Mouse (Mus musculus): ENCODE measurements around the gene D2hgdh. TPM values are rescaled to one million over a fixed set of nuclear protein-coding genes. Genes with fewer than 3 reads are reported as not detected.
"Not testable (repeated sequence)": the region's sequence is repeated elsewhere in the genome, so short reads cannot be mapped to it uniquely, and the experiment has no call there.

The D2hgdh gene
- total RNA-seq, 2 experiments from 2014 or later = 19.6 to 24.0 TPM

DNA sequence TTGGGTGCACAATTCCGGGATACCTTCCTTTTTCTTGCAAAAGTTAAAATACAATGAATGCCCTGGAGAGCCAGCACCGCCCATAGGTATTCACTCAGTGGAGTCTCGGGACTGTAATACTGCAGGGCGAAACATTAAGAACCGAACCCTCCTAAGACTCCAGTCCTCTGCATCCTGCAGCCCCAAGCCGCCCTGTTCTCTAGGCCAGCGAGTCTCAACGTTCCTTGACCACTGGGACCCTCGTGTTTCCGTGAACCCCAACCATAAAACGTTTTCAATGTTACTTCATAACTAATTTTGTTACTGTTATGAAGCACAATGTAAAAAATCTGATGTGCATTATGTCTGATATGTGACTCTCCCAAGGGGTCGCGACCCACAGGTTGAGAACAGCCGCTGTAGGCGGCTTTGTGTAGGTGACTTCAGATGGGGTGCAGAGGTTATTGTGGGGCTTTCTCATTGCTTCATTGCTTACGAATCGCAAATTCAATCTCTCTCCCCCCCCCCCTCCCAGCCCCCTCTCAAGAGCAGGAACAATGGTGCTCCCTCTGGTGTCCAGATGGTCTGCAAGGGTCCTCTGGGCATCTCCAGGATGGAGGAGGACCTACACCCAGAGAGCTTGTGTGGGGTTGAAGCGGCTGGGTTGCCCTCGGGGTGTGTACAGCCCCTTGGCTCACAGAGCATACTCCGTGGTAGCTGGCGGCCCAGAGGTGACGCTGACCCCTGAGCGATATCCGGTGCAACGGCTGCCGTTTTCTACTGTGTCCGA is 1.2 kb downstream of the D2hgdh start:
- DNase-seq (ENCODE audit: low spot score in 2 of 2) = no peak

DNA sequence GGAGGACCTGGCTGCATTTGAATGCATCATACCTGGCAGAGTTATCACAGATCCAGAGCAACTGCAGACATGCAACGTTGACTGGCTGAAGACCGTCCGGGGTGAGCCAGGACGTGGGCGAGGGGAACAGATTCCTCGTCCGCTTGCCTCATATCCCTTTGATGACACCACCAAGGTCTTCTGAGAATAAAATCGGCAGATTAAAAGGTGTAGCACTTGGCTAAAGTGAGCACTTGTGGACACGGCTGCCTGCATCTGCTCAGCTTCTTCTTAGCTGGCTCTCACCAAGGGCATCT is 1.8 kb downstream of the D2hgdh start:
- no peak for DNase-seq (ENCODE audit: low spot score in 2 of 2)

DNA sequence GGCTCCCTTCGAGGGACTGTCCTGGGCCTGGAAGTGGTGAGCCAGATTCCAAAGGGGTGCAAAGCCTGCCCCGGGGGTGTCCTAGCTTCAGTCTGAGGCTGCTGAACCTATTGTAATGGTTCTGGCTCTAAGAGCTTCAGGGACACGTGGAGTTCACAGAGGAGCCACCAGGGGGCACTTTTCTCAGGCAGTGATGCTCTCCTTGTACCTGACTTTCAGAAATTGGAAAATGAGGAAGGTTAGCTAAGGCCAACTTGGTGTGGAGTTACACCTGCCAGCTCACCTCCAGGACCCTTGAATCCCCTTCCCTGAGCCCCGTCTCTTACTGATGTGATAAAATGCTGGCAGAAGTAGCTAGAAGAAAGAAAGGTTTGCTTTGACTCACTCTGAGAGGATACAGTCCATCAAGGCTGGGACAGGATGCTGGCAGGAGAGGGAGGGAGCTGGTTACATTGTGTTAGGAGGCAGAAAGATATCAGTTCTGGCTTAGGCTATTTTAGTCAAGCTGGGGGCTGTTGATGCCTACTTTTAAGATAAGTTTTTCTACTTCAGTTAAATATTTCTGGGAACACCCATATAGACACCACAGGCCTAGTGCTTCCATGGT is 8.1 kb downstream of the D2hgdh start:
- DNase-seq (ENCODE audit: low spot score in 2 of 2) = not testable (repeated sequence)

DNA sequence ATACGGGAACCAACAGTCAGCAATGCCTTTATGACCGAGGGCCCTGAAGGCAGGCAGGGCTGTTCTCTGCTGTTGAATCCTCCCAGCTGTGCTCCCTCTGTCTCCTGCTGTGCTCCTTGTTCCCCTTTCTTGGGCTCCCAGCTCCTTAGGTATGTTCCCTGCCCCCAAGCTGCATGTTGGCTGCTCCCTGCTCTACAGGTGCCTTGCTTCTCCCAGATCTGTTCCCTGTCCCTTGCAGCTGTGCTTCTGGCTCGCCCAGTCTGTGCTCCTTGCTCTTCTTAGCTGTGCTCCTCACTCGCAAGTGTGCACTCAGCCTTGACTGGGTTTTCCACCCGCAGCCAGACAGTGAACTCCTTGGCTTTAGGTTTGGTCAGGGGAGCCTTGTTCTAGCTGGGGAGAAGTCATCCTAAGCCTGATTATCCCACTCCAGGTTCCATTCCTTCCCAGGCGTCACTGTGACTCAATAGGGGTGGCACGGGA is 10.0 kb downstream of the D2hgdh start:
- DNase-seq (ENCODE audit: low spot score in 2 of 2) = no peak

DNA sequence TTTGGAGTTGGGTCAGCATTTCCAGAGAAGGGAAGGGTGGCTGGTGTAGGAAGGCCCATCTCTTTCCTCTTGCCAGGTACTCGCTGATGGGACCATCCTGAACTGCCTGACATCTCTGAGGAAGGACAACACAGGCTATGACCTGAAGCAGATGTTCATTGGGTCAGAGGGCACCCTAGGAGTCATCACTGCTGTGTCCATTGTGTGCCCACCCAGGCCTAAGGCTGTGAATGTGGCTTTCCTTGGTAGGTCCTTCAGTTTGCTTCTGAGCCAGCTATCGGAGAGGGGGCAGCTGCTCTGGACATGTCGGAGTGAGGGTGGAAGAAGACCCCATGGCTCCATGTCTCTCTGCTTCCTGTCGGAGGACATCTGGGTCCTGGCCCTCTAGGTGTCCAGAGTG is 10.5 kb downstream of the D2hgdh start:
- no peak for DNase-seq (ENCODE audit: low spot score in 2 of 2)

DNA sequence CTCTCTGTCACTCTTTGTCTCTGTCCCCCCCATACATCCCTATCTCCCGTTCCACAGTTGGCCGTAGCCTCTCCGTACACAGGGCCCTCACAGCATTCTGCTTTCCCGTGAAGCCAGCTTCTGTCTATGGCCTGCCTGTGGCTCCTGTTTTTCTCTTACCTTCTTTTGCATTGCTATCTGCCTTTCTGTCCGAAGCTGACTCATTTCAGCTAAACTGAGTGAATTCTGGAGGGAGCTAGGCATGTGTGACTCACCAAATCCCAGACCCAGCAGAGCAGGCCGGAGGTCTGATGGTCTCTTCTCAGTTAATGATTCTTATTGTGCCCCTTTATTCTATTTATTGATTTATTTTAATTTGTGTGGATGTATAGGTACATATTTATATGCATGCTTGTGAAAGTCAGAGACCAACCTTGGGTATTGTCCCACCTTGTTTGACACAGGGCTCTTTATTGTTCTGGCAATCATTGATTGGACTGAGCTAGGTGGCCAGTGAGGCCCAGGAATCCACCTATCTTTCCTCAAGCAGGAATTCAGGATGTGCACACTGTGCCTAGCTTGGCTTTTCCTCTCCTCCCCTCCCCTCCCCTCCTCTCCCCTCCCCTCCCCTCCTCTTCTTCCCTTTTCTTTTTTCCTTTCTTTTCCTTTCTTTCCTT is 11.3 kb downstream of the D2hgdh start:
- DNase-seq (ENCODE audit: low spot score in 2 of 2) = no peak

DNA sequence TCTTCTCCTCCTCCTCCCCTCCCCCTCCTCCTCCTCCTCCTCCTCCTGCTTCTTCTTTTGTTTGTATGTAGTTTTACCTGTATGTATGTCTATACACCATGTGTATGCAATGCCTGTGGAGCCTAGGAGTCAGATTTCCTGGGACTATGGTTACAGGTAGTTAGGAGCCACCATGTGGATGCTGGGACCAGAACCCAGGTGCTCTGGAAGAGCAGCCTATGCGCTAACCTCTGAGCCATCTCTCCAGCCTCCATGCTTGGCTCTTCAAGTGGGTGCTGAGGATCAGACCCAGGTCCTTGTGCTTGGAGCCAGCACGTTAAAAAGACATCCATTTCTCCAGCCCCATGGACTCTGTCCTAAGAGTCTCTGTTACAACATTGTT is 11.8 kb downstream of the D2hgdh start:
- no peak for DNase-seq (ENCODE audit: low spot score in 2 of 2)

DNA sequence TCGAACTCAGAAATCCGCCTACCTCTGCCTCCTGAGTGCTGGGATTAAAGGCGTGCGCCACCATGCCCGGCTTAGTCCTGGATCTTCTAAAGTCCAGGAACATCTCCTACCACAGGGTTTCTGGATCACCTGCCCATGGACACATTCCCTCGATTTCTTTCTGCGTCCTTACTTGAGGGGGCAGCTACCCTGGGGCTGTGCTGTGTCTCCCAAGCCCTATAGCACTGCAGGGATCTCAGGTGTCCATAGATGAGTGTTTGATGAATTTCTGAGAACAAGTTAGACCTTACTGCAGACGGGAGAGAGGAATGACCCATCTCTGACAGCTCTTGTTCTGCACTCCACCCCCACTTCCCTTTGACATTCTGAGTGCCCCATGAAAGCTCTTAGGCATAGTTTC is 12.6 kb downstream of the D2hgdh start:
- no peak for DNase-seq (ENCODE audit: low spot score in 2 of 2)

DNA sequence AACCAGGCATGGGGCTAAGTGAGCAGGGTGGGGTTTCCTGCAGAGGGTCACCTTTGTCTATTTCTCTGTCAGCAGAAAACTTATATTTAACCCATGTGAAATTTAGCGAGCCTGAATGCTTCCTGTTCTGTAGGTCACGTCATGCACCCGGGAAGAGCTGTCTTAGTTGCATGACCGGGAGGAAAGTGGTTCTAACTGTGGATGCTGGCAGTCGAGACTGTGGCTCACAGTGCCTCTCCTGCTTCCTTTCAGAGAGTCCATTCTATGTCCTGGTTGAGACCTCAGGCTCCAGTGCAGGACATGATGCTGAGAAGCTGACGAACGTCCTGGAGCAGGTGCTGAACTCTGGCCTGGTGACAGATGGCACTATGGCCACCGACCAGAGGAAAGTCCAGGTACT is 13.9 kb downstream of the D2hgdh start:
- DNase-seq (ENCODE audit: low spot score in 2 of 2) = not testable (repeated sequence)

DNA sequence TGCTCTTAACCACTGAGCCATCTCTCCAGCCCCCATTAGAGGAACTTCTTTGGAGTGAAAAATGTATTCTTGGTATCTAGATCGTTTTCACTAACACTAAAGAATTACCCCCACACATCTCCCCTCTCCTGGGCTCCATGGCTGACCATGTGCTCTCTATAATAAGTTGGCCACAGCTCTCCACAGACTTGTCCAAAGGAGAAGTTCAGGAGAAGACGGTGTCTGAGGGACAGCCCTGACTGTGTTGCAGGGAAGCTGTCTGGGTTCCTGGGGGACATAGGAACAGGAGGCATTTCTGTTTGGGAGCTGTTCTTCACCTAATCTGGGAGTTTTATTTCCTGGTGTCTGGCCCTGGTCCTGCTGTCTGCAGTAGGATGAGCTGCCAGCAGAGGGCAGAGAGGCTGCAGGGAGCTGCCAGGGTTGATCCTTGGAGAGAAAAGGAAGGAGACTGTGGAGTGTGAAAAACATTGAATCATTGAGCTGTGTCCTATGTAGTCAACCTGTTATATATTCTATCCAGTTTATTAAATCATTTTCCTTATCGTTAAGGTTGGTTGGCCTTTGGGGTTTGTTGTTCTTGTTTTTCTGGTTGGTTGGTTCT is 21.2 kb downstream of the D2hgdh start:
- DNase-seq (ENCODE audit: low spot score in 2 of 2) = not testable (repeated sequence)

DNA sequence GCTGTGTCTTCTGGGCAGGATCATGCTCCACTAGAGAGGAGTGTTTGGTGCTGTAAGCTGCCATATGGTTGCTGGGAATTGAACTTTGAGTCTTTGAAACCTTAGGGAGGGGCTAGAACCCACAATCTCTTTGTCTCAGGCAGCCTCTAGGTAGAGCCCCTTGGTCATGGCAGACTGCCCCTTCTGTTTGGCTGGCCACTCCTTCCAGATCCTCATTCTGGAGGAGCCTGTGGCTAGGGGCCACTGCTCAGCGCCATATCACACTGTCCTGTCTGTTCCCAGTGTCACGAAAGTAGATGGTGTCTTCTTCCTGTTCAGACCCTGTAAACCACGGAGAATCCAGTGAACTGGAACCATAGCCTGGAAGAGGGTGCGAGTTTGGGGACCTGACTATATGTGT is 31.1 kb downstream of the D2hgdh start:
- DNase-seq (ENCODE audit: low spot score in 2 of 2) = not testable (repeated sequence)

DNA sequence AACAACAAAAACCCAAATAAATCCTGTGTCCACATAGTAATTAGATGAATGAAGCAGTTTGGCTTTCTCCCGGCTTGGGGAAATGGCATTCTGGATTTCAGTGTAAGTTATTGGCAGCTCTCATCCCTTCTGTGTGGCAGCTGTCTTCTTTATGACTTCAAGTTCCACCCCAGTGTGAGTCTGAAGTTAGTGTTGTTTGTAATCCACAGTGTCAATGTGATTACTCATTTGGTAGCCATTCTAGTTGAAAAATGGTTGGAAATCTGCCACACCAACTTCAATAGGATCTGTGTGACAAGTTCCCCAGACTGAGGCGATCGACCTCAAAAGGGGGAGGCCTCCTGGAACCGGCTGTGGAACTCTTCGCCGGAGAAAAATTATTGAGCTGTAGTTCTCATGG is 32.7 kb downstream of the D2hgdh start:
- DNase-seq (ENCODE audit: low spot score in 2 of 2) = no peak

DNA sequence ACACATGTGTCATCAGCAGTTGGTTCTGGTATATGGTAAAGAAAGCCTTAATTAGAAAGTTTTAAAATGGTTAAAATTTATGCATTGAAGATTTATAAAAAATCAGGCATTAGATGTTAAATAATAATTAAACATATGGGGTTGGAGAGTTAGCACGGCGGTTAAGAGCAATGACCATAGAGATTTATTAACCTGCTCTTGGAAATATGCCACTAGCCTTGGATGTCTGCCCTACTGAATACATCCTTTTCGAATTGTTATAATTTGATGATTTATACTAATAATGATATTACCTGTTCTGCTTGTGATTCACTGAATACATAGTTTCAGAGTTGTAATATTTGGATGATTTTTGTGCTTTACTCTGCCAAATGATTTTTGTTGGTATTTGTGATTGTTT is 33.3 kb downstream of the D2hgdh start:
- DNase-seq (ENCODE audit: low spot score in 2 of 2) = no peak

DNA sequence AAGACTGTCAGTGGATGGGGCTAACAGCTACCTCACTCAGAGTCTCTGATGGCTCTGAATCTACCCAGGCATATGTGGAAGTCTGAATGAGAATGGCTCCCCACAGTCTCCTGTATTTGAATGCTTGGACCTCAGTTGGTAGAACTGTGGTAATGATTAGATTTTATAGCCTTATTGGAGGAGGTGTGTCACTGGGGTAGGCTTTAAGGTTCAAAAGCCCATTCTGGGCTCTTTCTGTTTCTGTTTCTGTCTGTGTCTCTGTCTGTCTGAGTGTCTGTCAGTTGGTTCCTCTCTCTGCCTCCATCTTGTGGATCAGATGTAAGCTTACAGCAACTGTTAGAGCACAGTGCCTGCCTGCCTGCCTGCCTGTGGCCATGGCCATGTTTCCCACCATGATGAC is 34.9 kb downstream of the D2hgdh start:
- no peak for DNase-seq (ENCODE audit: low spot score in 2 of 2)

DNA sequence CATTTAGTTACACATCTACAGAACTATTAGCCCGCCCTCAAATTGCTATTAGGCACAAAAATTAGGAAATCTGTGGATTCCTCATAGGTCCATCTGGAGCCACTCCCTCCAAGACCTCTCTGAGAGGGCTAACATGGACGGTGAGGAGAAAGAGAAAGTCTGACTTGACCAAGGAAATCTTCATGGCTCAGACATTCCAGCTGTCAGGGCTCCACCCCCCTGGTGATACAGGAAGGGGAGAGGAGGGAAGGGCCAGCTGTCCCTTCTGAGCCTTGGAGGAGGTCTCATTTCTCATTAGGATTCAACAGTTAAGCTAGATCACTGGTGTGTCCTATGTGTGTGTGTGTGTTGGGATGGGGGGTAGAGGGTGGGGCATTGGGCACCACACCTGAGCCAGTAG is 36.3 kb downstream of the D2hgdh start, which contains the start of gene Gal3st2:
Gal3st2 (plus strand) TSS at position 259 of the 400 bp plus-strand sequence.
- DNase-seq (ENCODE audit: low spot score in 2 of 2) = not testable (repeated sequence)

DNA sequence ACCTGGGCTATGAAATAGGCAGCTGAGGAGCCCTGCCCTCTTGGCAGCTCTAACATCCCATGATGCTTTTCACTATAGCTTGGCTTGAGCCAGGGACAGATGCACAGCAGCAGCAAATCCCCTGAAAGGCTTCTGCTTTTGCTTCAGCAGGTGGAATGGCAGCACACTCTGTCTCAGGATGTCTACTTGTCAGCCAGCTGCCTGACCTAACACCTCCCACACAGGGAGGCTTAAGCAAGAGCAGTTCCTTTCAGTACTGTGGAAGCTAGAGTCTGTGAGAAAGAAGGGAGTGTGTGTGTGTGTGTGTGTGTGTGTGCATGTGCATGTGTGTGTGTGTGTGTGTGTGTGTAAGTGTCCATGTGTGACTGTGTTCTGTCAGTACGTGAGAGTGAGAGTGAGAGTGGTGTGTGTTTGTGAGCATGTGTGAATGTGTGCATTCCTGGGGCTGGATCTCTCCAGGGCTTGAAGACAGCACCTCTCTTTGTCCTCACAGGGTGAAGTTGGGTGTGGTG is 46.9 kb downstream of the D2hgdh start:
- not testable (repeated sequence) for DNase-seq (ENCODE audit: low spot score in 2 of 2)

DNA sequence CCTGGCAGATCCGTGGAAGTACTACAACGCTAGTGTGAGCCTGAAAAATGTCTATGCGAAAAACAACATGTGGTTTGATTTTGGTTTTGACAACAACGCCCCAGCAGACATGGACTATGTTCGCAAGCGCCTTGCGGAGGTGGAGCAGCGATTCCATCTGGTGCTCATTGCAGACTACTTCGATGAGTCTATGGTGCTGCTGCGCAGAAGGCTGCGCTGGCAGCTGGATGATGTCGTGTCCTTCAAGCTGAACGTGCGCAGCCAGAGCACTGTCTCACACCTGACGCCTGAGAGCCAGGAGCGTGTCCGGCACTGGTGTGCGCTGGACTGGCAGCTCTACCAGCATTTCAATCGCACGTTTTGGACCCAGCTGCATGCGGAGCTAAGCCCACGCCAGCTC is 49.7 kb downstream of the D2hgdh start:
- not testable (repeated sequence) for DNase-seq (ENCODE audit: low spot score in 2 of 2)

DNA sequence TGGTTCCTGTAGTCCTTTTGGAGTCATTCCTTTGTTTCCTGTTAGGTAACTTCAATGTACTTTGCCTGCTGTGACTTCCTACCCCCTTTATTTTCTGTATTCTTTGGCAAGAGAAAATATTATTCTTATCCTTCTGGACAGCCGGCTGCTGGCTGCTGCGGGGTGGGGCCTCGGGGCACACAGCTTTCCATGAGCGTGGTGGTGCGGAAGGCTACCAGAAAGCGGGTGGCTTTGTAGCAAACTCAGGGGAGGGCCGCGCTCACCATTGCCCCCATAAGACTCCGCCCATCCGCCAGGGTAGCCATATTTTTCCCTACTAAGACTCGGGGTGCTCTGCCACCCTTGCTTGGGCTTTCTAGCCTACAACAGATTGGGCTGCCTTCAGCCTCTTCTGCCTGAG is 57.1 kb downstream of the D2hgdh start:
- not testable (repeated sequence) for DNase-seq (ENCODE audit: low spot score in 2 of 2)

DNA sequence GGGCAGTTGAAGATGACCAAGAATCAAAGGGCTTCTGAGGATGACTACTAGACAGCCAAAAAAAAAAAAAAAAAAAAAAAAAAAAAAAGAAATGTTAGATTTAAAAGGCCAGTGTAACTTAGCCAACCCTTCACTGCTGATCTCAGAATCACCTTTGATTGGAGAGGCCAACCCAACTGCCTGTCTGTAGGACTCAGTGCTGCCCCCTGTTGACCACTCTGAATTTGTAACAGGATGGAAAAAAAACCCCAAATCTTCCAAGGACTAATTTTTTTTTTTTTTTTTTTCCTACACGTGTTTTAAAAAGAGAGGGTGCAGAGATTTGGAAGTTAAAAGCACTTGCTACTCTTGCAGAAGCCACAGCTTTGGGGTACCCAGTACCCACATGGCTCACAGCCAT is 66.2 kb downstream of the D2hgdh start:
- not testable (repeated sequence) for DNase-seq (ENCODE audit: low spot score in 2 of 2)

DNA sequence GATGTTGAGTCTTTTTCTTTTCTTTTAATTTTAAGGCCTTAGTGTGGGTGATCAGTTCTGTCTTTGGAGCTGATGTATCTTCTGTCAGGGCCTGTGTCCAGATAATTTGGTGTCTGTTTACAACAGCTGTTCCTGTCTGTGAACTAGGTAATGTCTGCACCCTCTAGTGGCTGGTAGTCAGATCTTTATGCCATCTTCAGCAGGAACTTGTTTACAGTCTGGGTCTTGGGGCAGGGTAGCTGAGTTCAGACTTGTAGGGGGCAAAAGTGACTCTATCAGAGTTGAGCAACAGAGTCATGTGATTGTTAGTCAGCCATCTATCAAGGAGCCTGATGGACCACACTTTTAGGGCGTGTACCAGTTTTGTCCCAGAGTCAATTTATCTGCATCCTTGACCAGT is 72.7 kb downstream of the D2hgdh start:
- not testable (repeated sequence) for DNase-seq (ENCODE audit: low spot score in 2 of 2)

DNA sequence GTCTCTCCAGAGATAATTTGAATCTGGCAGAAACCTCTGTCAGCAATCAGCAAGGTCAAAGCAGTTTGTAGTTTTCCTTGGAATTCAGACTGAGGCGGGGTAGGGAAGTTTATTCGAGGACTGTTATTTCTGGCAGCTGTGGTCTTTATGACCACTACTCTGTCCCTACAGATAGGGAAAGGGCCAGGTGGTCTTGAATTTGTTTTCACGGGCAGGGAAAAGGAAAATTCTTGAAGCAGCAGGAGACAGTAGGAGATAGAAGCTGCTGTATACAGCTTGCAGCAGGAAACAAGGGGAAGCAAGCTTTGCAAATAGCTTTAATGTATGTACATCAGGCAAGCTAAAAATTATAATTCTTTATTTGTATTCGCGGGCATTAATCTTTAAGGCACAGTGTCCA is 76.6 kb downstream of the D2hgdh start:
- not testable (repeated sequence) for DNase-seq (ENCODE audit: low spot score in 2 of 2)

All from gastrocnemius, postnatal 4 days (tissue).